ENCODE assay signal across 20 mouse cellular contexts in the genomic region with DNA sequence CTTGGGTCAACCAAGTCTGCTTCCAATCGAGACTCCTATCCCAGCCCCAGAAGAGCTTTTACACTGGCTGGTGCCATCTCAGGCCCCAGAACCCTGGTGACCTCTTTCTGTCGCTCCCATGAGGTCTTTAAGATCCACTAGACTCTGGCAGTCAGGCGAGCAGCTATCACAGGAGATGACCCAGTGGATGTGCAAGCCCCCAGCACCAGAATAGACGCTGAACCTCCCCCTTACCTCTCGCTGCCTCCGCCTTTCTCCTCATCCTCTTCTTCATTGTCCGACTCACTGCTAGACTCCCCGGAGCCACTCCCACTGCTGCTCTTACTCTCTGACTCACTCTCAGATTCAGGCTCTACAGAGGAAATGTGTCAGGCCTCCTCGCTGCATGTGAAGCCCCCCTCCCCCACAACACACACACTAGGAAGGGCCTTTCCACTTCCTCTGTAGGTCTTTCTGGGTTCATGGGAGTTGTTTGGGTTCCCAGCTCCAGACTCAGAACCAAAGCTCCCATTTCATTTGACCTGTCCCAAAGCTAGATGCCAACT. TPM values are rescaled to one million over a fixed set of nuclear protein-coding genes. Genes with fewer than 3 reads are reported as not detected.
"Had no signal": no experiment of that assay in that cellular context is flagged by ENCODE, and none has a peak within 500 bp of the region (broad histone marks: within the 10 kb centered on the region; RNA-seq: fewer than 3 reads in every experiment).

No protein-coding gene starts in this region.

- H3K4me3 ChIP-seq: limb, embryonic 13.5 days; myocyte; neural tube, embryonic 15.5 days had no signal

- H3K4me1 ChIP-seq: limb, embryonic 13.5 days; neural tube, embryonic 15.5 days had no signal

- H3K4me2 ChIP-seq: limb, embryonic 13.5 days; neural tube, embryonic 15.5 days had no signal

- DNase-seq: kidney, adult 18-20 months; kidney, postnatal 25 days; lung, adult 18-20 months; midbrain, embryonic 14.5 days; thymus, adult 2 months; thymus, postnatal 25 days had no signal

- H3K9me3 ChIP-seq: limb, embryonic 13.5 days; neural tube, embryonic 15.5 days had no signal

- H3K27ac ChIP-seq: limb, embryonic 13.5 days; liver, embryonic 14.5 days; neural tube, embryonic 15.5 days had no signal

- H3K36me3 ChIP-seq: limb, embryonic 13.5 days had no signal

- H3K9ac ChIP-seq: limb, embryonic 13.5 days; liver, embryonic 14.5 days; neural tube, embryonic 15.5 days had no signal

- H3K27me3 ChIP-seq: neural tube, embryonic 15.5 days had no signal

RNA-seq across cellular contexts. Expression of gene Cpeb1, which starts 9.7 kb away (rescaled TPM):
- total RNA-seq: megakaryocyte-erythroid progenitor cell, adult 5-6 weeks had no signal

RNA-seq across cellular contexts. Expression of gene Ap3b2, which starts 28.7 kb away (rescaled TPM):
- total RNA-seq: liver, adult 2 months; megakaryocyte-erythroid progenitor cell, adult 5-6 weeks had no signal
- polyA plus RNA-seq: liver, adult 2 months; myocyte; spleen, adult 2 months had no signal

RNA-seq across cellular contexts. Expression of gene BC048679, which starts 33.1 kb away (rescaled TPM):
- total RNA-seq: layer of hippocampus, postnatal 25 days; left cerebral cortex, adult 8-10 months; left cerebral cortex, postnatal 25 days; liver, adult 2 months; megakaryocyte-erythroid progenitor cell, adult 5-6 weeks had no signal
- polyA plus RNA-seq: kidney, embryonic 14.5 days; limb, embryonic 13.5 days; liver, adult 2 months; liver, embryonic 14.5 days; lung, embryonic 16.5 days; midbrain, embryonic 14.5 days; myocyte; neural tube, embryonic 11.5 days; neural tube, embryonic 15.5 days; spleen, adult 2 months; stomach, embryonic 16.5 days; thymus, adult 2 months had no signal
